Mouse (Mus musculus) heart, adult 2 months (tissue): Measurements from ENCODE around the gene Vat1.

Experiments
- CTCF ChIP-seq: fragments of 200-600 bp; IDR thresholded peaks from 2 replicates; pipeline ENCODE4 v1.8.1; 2022; ENCODE audit warnings: antibody characterized with exemption, mild to moderate bottlenecking, moderate library complexity
- EP300 ChIP-seq: fragments of 200-500 bp; IDR thresholded peaks from 2 replicates; pipeline ENCODE4 v1.6.1; 2011; ENCODE audit warnings: low read depth, low read length, control low read depth; ENCODE audit not compliant: insufficient read depth
- POLR2A ChIP-seq: fragments of 200-500 bp; IDR thresholded peaks from 2 replicates; pipeline ENCODE4 v1.6.1; 2011; ENCODE audit warnings: mild to moderate bottlenecking, low read depth, low read length, control low read depth; ENCODE audit not compliant: insufficient read depth

- peak; percentile 35 for TF ChIP-seq CTCF
- TF ChIP-seq EP300, result no peak
- no peak for TF ChIP-seq POLR2A
Measured at GRCm38 (mm10) chr11:101450394-101450793, 15.6 kb downstream of the Vat1 start.
